Mouse (Mus musculus) right cerebral cortex, postnatal 14 days (tissue): ENCODE results near the gene Fgfr2.

Experiments
- DNase-seq: peaks from one replicate; pipeline ENCODE4 v3.0.0; 2022

Gene Fgfr2

GRCm38 (mm10) chr7:130574211-130574991 lies 2548.7 kb downstream of the Fgfr2 start:
- DNase-seq = no peak

DNA sequence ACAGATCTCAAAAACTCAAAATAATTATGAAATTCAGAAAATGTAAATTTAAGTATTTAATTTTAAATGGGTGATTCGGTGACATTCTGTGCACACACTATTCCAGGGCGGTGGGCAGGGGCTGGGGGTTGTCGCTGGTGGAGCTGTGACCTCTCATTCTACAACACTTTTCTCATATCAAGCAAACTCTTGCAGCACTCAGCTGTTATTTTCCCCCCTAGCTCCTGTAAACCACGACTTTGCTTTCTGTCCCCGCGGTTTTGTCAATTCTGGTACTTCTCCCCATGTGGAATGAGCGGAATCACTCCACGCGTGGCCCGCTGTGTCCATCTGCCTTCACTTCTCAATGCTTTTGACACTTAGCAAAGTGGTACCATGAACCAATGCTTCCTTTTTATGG lies 2549.4 kb downstream of the Fgfr2 start:
- DNase-seq = no peak

DNA sequence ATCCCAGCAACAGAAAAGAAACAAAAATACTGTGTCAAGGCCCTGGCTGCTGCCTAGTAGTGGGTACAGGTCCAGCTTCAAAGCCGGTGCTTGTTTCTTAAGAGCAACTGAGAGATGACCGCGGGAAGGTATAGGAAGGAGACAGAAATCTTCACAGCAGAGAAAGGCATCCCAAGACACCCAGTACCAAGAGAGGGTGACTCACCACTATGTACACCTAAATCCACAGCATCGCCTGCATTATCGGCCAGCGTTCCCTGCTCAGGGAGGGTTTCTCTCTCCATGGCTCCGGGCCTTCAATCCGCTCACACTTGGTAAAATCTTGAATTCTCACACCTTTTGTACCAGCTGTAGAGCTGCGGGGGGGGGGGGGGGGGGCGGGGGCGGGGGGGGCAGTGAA lies 2550.3 kb downstream of the Fgfr2 start, which contains the start of gene Nsmce4a:
Gene Nsmce4a, minus strand, starts transcription at position 298 of the 400 bp plus-strand sequence.
- DNase-seq = no peak

DNA sequence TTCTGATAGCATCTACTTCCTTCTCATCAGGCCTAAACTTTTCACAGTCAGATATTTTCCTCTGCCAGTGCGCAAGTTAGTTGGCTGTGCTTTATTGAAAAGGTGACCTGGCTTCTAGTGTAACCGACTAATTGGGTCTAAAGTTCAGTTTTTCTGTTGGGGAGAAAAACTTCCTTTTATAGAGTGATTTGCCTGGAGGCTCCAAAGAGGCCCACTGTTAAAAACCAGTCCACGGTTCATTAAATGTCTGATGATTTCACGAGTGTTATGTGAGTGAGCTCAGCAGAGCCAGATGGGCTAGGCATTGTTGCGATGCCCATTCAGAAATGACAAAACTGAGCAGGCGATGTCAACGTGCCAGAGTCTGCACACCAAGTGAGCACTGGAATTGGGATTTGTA lies 2552.7 kb downstream of the Fgfr2 start:
- no peak for DNase-seq

- DNase-seq = no peak
Observed at GRCm38 (mm10) chr7:130568783-130569436, 2554.2 kb downstream of the Fgfr2 start.

GRCm38 (mm10) chr7:130564596-130564995 lies 2558.6 kb downstream of the Fgfr2 start:
- DNase-seq = no peak

DNA sequence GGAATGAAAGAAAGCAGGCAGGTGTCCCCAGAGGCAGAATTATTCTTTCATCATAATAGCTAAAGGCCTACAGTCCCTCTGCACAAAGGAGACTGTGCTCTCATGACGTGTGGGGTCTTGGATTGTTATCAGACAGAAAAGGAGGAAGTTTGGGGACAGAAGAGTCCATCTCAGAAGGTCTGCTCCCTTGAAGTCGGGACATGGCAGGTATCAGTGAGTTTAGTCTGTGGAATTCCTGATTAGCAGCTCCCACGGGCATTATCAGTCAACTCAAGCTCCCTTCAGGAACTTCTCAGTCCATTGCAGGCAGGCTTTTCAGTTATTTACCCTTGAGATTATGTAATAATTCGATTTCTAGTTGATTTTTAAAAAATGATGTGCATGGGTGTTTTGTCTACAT lies 2559.3 kb downstream of the Fgfr2 start:
- DNase-seq = no peak

- no peak for DNase-seq
Observed at GRCm38 (mm10) chr7:130563276-130563675, 2559.9 kb downstream of the Fgfr2 start.

GRCm38 (mm10) chr7:130560933-130561332 lies 2562.2 kb downstream of the Fgfr2 start:
- DNase-seq = no peak

DNA sequence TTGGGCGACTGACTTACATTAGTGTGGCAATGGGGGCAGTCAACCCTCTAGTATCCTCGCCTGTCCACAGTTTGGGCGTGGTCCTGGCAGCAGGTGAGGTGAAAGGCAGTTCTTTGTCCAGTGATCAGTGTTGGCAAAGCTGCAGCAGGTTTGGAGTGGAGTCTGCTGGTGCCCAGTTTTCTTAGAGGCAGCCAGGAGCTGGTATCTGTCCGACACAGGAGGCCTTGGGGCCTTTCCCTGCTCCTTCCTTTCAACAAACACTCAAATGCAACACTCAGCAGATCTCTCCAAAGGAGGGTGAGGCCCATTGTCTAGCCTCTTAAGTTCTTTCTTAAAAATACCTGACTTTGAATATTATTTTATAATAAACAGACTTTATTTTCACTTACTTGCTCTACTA lies 2564.6 kb downstream of the Fgfr2 start:
- DNase-seq = no peak

- DNase-seq = no peak
Observed at GRCm38 (mm10) chr7:130555597-130555996, 2567.6 kb downstream of the Fgfr2 start.

DNA sequence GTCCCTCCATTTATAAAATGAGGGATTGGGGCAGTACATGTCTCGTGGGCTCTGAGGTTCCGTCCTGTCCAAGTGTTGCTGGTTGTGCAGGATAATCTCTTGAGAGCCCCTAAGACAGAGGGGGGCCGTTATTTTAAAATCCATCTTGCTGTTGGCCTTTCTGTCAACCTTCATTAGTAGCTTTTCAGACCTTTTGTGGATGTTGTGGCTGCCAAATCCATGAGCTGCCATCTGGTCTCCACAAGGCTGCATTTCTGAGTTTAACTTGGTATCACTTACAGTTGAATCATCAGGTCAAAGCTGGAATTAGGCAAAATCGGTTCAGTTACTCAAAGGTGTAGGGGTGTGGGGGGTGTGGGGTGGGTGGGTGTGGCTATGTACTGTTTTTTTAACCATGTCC lies 2569.8 kb downstream of the Fgfr2 start:
- DNase-seq = no peak

DNA sequence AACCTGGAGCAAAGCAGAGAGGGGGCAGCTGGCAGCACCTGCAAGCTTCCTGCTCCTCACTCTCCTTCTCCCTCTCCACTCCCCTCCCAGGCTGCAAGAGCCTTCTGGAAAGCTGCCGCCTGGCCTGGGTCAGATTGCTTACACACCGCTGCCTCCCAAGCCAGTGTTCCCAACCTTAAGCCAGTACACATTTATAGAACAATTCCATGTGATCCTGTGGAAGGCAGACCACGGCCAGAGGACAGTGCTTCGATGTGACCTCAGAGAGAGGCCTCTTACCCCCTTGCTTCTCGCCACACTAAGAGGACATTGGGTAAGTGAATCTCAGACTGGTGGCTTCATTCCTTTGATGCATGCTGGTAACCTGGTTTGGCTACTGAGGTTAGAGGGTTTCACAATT lies 2570.4 kb downstream of the Fgfr2 start:
- no peak for DNase-seq

- DNase-seq = no peak
Observed at GRCm38 (mm10) chr7:130547635-130548175, 2575.4 kb downstream of the Fgfr2 start.

- peak; percentile 93 for DNase-seq
Observed at GRCm38 (mm10) chr7:130546791-130547484, 2576.2 kb downstream of the Fgfr2 start.

- DNase-seq = no peak
Observed at GRCm38 (mm10) chr7:130546421-130546790, 2576.7 kb downstream of the Fgfr2 start.

- no peak for DNase-seq
Observed at GRCm38 (mm10) chr7:130545893-130546292, 2577.3 kb downstream of the Fgfr2 start.

DNA sequence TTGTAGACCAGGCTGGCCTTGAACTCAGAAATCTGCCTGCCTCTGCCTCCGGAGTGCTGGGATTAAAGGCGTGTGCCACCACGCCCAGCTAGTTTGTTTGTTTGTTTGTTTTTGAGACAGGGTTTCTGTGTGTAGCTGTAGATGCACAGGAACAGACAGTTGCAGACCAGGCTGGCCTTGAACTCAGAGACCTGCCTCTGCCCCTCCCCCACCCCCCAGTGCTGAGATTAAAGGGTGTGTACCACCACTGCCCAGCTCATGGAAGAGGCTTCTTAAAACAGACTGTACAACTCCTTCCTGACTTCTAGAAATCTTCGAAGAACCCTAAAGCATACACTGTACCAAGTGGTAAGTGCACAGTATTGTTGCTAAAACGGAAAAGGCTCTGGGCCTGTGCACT lies 2577.7 kb downstream of the Fgfr2 start:
- DNase-seq = no peak

- no peak for DNase-seq
Observed at GRCm38 (mm10) chr7:130543181-130543580, 2580.0 kb downstream of the Fgfr2 start.

- no peak for DNase-seq
Observed at GRCm38 (mm10) chr7:130540176-130540575, 2583.0 kb downstream of the Fgfr2 start.

- DNase-seq = no peak
Observed at GRCm38 (mm10) chr7:130537068-130537467, 2586.1 kb downstream of the Fgfr2 start.

GRCm38 (mm10) chr7:130535174-130535573 lies 2588.0 kb downstream of the Fgfr2 start:
- DNase-seq = no peak
